In the genomic region with DNA sequence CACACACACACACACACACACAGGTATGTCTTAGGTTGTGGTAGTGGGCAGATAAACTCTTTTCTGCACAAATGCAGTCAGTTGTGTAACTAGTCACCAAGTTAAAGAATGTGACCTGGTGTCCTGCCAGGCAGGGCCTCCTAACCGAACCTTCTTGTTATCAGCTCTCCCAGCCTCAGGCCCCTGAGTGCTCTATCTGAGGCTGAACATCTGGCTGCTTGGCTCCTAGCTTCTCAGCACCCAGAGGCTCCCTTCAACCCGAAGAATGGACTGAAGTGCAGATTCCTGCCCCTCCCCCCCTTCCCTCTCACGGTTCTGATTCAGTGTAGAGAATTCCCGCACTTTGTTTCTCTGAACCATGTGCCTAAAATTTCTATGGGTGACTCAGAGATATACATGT, we compare ENCODE assay signal across 8 mouse cellular contexts. TPM values are rescaled to one million over a fixed set of nuclear protein-coding genes. Genes with fewer than 3 reads are reported as not detected.
DNase-seq lines count a peak whose midpoint lies in the region; ATAC-seq and TF ChIP-seq lines count a peak whose summit lies in the region.

No protein-coding gene starts in this region.

- H3K36me3 ChIP-seq in heart, embryonic 11.5 days (ENCODE audit: control insufficient read depth, insufficient read depth, low read length), result no peaks in the 10 kb centered on the region
- no peaks in the 10 kb centered on the region for H3K36me3 ChIP-seq in stomach, postnatal 0 days (ENCODE audit: control insufficient read depth, insufficient read depth, low read length)
- H3K36me3 ChIP-seq in forebrain, embryonic 13.5 days (ENCODE audit: poor library complexity, severe bottlenecking), result no peaks in the 10 kb centered on the region

- peaks cover 48% of the 10 kb centered on the region for H3K4me1 ChIP-seq in heart, embryonic 11.5 days (ENCODE audit: control insufficient read depth, insufficient read depth, low read length)
- peaks cover 10% of the 10 kb centered on the region; the same call in 1 of the 2 replicates for H3K4me1 ChIP-seq in stomach, postnatal 0 days (replicated peaks; ENCODE audit: control insufficient read depth, insufficient read depth)
- peaks cover 52% of the 10 kb centered on the region for H3K4me1 ChIP-seq in forebrain, embryonic 13.5 days

- 0 out of 2 replicates have a peak overlapping the region, but pooled peaks have one; percentile 52 for H3K9ac ChIP-seq in heart, embryonic 11.5 days (ENCODE audit: low read depth, low read length)
- no peak overlapping the region for H3K9ac ChIP-seq in stomach, postnatal 0 days (ENCODE audit: low read length)
- no peak overlapping the region for H3K9ac ChIP-seq in forebrain, embryonic 13.5 days

- peak overlapping the region; percentile 29 for H3K4me3 ChIP-seq in heart, embryonic 11.5 days (ENCODE audit: low read depth, low read length)
- H3K4me3 ChIP-seq in stomach, postnatal 0 days (ENCODE audit: low read depth, low read length), result no peak overlapping the region
- H3K4me3 ChIP-seq in forebrain, embryonic 13.5 days, result no peak overlapping the region

- TF ChIP-seq EP300 in stomach, postnatal 0 days (optimal IDR thresholded peaks at IDR 0.05), result no peak

- H3K27me3 ChIP-seq in heart, embryonic 11.5 days (ENCODE audit: control insufficient read depth, insufficient read depth, low read length), result no peaks in the 10 kb centered on the region
- no peaks in the 10 kb centered on the region for H3K27me3 ChIP-seq in stomach, postnatal 0 days (ENCODE audit: control insufficient read depth, insufficient read depth, low read length)
- H3K27me3 ChIP-seq in forebrain, embryonic 13.5 days, result no peaks in the 10 kb centered on the region

- intact Hi-C loops in gastrocnemius, postnatal 36 days (cut with DNase I), result no loop called here

- peak overlapping the region; percentile 75 for H3K4me2 ChIP-seq in heart, embryonic 11.5 days
- no peak overlapping the region for H3K4me2 ChIP-seq in stomach, postnatal 0 days (replicated peaks; ENCODE audit: low read depth)
- no peak overlapping the region for H3K4me2 ChIP-seq in forebrain, embryonic 13.5 days

- no peaks in the 10 kb centered on the region for H3K9me3 ChIP-seq in heart, embryonic 11.5 days (replicated peaks; ENCODE audit: control insufficient read depth, low read length)
- no peaks in the 10 kb centered on the region for H3K9me3 ChIP-seq in stomach, postnatal 0 days (ENCODE audit: control insufficient read depth, low read length)
- H3K9me3 ChIP-seq in forebrain, embryonic 13.5 days (replicated peaks), result no peaks in the 10 kb centered on the region

- no peak for TF ChIP-seq CTCF in stomach, postnatal 0 days (IDR thresholded peaks at IDR 0.05; ENCODE audit: low read depth)

- peak; percentile 71 for ATAC-seq in heart, embryonic 11.5 days (replicated peaks; ENCODE audit: insufficient number of reproducible peaks, low FRiP score, low TSS enrichment)
- ATAC-seq in stomach, postnatal 0 days (ENCODE audit: low FRiP score, low TSS enrichment), result no peak
- no peak for ATAC-seq in granulocyte monocyte progenitor cell, adult 5-6 weeks (replicated peaks; ENCODE audit: poor library complexity, severe bottlenecking)
- ATAC-seq in forebrain, embryonic 13.5 days, result no peak

- peak overlapping the region; percentile 86 for H3K27ac ChIP-seq in heart, embryonic 11.5 days (ENCODE audit: low read depth, low read length)
- H3K27ac ChIP-seq in stomach, postnatal 0 days (replicated peaks), result no peak overlapping the region
- no peak overlapping the region for H3K27ac ChIP-seq in forebrain, embryonic 13.5 days

- peak; percentile 69 for DNase-seq in spleen, adult 12 weeks (ENCODE audit: low spot score)
- DNase-seq in spleen, adult 18-20 months, result no peak
- DNase-seq in kidney, postnatal 36 days, result peak; percentile 46 to 59
- peak; percentile 30 for DNase-seq in stomach, postnatal 0 days (ENCODE audit: low spot score)
- DNase-seq in gastrocnemius, postnatal 36 days, result no peak

- WGBS in heart, embryonic 11.5 days (ENCODE audit: insufficient replicate concordance), result 1% methylated on average over 4 of the region's 4 CpGs
- 10% methylated on average over 4 of the region's 4 CpGs for WGBS in stomach, postnatal 0 days
- 24% methylated on average over 4 of the region's 4 CpGs for WGBS in forebrain, embryonic 13.5 days

RNA-seq across cellular contexts. Expression of gene Nadk2, which starts 3.6 kb away (rescaled TPM):
- polyA plus RNA-seq in heart, embryonic 11.5 days (2014; fragmentation: Nextera tagmentation; extraction: Ambion mirVana), result 57.1 and 65.3 TPM in 2 replicates
- 13.3 and 13.7 TPM in 2 replicates for polyA plus RNA-seq in stomach, postnatal 0 days (2015; fragmentation: Nextera tagmentation; extraction: Ambion mirVana)
- total RNA-seq in granulocyte monocyte progenitor cell, adult 5-6 weeks (2014; fragmentation: Nextera tagmentation), result 31.8 and 52.6 TPM in 2 replicates
- 57.9 and 63.5 TPM in 2 replicates for total RNA-seq in granulocyte monocyte progenitor cell, adult 5-6 weeks (2017)
- total RNA-seq in gastrocnemius, postnatal 36 days (2021), result 10 to 100 TPM; 28.4 to 37.8 TPM
- 23.0 and 24.4 TPM in 2 replicates for polyA plus RNA-seq in forebrain, embryonic 13.5 days (2015; fragmentation: Nextera tagmentation; extraction: Ambion mirVana)

Comparison
In these comparisons a context has a peak if more than half of its experiments do, and no peak if none do; other contexts are left out.
1. DNase-seq: peak in spleen, adult 12 weeks (single experiment), kidney, postnatal 36 days (2 of 2) and stomach, postnatal 0 days (single experiment); none in spleen, adult 18-20 months (0 of 2) and gastrocnemius, postnatal 36 days (0 of 2).